Mouse (Mus musculus) ES-Bruce4 (cell line): ENCODE data around the gene Gm17509. TPM values are rescaled to one million over a fixed set of nuclear protein-coding genes. Genes with fewer than 3 reads are reported as not detected.

ENCODE experiments used
- H3K27ac ChIP-seq: 2 replicates; pipeline ENCODE4 v1.5.1; 2012; ENCODE audit warnings: low read length, inconsistent platforms; ENCODE audit not compliant: insufficient read depth
- H3K27me3 ChIP-seq: 2 replicates; pipeline ENCODE4 v1.6.1; 2012; ENCODE audit warnings: mild to moderate bottlenecking, low read length, inconsistent platforms; ENCODE audit not compliant: control insufficient read depth, poor library complexity, insufficient read depth, severe bottlenecking
- H3K36me3 ChIP-seq: 2 replicates; pipeline ENCODE4 v1.6.1; 2012; ENCODE audit warnings: inconsistent platforms, mild to moderate bottlenecking, low read length, moderate library complexity; ENCODE audit not compliant: control insufficient read depth, poor library complexity, insufficient read depth, severe bottlenecking
- H3K4me1 ChIP-seq: one replicate; pipeline ENCODE4 v1.8.1; 2011; ENCODE audit warnings: low read length; ENCODE audit not compliant: control insufficient read depth, insufficient read depth
- H3K4me3 ChIP-seq: 2 replicates; pipeline ENCODE4 v1.5.1; 2011; ENCODE audit warnings: low read depth, mild to moderate bottlenecking, low read length
- H3K9ac ChIP-seq: 2 replicates; pipeline ENCODE4 v1.6.1; 2012; ENCODE audit warnings: low read depth, mild to moderate bottlenecking, inconsistent platforms; ENCODE audit not compliant: poor library complexity, severe bottlenecking
- H3K9me3 ChIP-seq: replicated peaks from 2 replicates; pipeline ENCODE4 v1.6.1; 2012; ENCODE audit warnings: mild to moderate bottlenecking, low read length, inconsistent platforms; ENCODE audit not compliant: control insufficient read depth, poor library complexity, insufficient read depth, severe bottlenecking
- CTCF ChIP-seq: IDR thresholded peaks from one replicate; pipeline ENCODE4 v1.8.1; 2011; ENCODE audit warnings: low read depth, low read length
- EP300 ChIP-seq: IDR thresholded peaks from 2 replicates; pipeline ENCODE4 v1.6.1; 2011; ENCODE audit warnings: low read depth, low read length; ENCODE audit not compliant: insufficient read depth
- POLR2A ChIP-seq: IDR thresholded peaks from one replicate; pipeline ENCODE4 v1.8.1; 2011; ENCODE audit warnings: low read length; ENCODE audit not compliant: insufficient read depth
- polyA plus RNA-seq: library from polyadenylated mRNA; stranded (reverse); fragments of >200 nt; gene quantifications from 2 replicates; pipeline ENCODE4 v1.2.4, GENCODE M21; 2011; ENCODE audit warnings: low read depth; ENCODE audit not compliant: missing spikeins, insufficient read depth, insufficient read length

The Gm17509 gene
- polyA plus RNA-seq, 1 experiment = 0.58 TPM

DNA sequence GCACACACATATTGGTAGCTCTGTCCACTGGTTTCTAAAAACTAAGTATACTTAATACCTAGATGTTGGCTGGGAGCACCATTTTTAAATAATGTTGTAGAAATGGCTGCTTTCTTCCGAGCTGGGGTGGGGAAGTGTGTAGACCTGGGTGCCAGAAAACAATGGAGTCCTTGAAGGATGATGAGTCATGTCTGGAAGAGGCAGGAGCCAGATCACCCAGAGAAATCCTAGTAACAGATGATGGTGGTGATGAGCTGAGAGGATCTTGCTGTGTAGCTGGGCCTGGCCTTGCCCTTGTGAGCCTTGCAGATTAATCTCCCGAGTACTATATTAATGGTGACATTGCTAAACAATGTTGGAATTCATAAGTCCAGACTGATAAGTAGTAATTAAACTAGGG, 4.0 kb upstream of the Gm17509 start:
- Histone ChIP-seq H3K27ac (no peak overlapping the region), H3K9ac (no peak overlapping the region), H3K4me1 (peaks cover 4% of the 10 kb centered on the region), H3K4me3 (no peak overlapping the region), H3K9me3 (no peaks in the 10 kb centered on the region), H3K36me3 (peaks cover 3% of the 10 kb centered on the region; the same call in 1 of the 2 replicates), H3K27me3 (no peaks in the 10 kb centered on the region)
- TF ChIP-seq POLR2A = no peak
- no peak for TF ChIP-seq EP300
- no peak for TF ChIP-seq CTCF

DNA sequence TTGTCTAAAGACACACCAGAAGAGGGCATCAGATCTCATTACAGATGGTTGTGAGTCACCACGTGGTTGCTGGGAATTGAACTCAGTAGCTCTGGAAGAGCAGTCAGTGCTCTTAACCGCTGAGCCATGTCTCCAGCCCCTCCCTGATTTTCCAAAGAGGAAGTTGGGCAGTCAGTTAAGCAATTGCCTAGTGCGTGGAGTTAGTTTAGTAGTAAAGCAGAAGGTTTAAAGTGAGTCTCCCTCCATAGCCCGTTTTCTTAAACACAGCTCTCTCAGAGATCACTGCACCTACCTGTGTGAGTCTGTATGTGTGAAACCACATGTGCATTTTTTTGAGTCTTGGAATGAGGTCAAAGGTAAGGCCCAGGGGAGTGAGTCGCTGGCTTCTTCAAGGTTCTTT, 2.2 kb upstream of the Gm17509 start:
- Histone ChIP-seq H3K4me1 (peaks cover 7% of the 10 kb centered on the region), H3K36me3 (peaks cover 3% of the 10 kb centered on the region; the same call in 1 of the 2 replicates), H3K4me3 (0 out of 2 replicates have a peak overlapping the region, but pooled peaks have one; percentile 12), H3K27me3 (no peaks in the 10 kb centered on the region), H3K9me3 (no peaks in the 10 kb centered on the region), H3K27ac (peak overlapping the region; percentile 76), H3K9ac (peak overlapping the region; percentile 97)
- TF ChIP-seq POLR2A = no peak

- TF ChIP-seq POLR2A = no peak
- TF ChIP-seq EP300 = no peak
- no peak for TF ChIP-seq CTCF
- Histone ChIP-seq H3K4me3 (peak overlapping the region; percentile 97), H3K27me3 (no peaks in the 10 kb centered on the region), H3K4me1 (peaks cover 9% of the 10 kb centered on the region), H3K27ac (peak overlapping the region; percentile 92), H3K36me3 (no peaks in the 10 kb centered on the region), H3K9ac (peak overlapping the region; percentile 97), H3K9me3 (no peaks in the 10 kb centered on the region)
Observed at GRCm38 (mm10) chr13:117219871-117220500, 889 bp downstream of the Gm17509 start.

- H3K27me3 ChIP-seq = no peaks in the 10 kb centered on the region
- no peak for TF ChIP-seq EP300
- no peak for TF ChIP-seq CTCF
- no peak for TF ChIP-seq POLR2A
- peaks cover 7% of the 10 kb centered on the region for H3K4me1 ChIP-seq
- no peak overlapping the region for H3K4me3 ChIP-seq
- no peaks in the 10 kb centered on the region for H3K36me3 ChIP-seq
- H3K9ac ChIP-seq = 0 out of 2 replicates have a peak overlapping the region, but pooled peaks have one; percentile 48
- peak overlapping the region; percentile 95 for H3K27ac ChIP-seq
- H3K9me3 ChIP-seq = no peaks in the 10 kb centered on the region
Observed at GRCm38 (mm10) chr13:117218092-117218491, 2.8 kb downstream of the Gm17509 start.

GRCm38 (mm10) chr13:117217621-117218020, 3.3 kb downstream of the Gm17509 start:
- Histone ChIP-seq H3K4me1 (peaks cover 7% of the 10 kb centered on the region), H3K4me3 (no peak overlapping the region), H3K9ac (peak overlapping the region; percentile 48; the same call in 1 of the 2 replicates), H3K27me3 (no peaks in the 10 kb centered on the region), H3K27ac (peak overlapping the region; percentile 95), H3K36me3 (no peaks in the 10 kb centered on the region), H3K9me3 (no peaks in the 10 kb centered on the region)
- TF ChIP-seq EP300 (no peak), CTCF (no peak), POLR2A (no peak)

- Histone ChIP-seq H3K27ac (peak overlapping the region; percentile 95), H3K4me3 (no peak overlapping the region), H3K9ac (peak overlapping the region; percentile 48; the same call in 1 of the 2 replicates), H3K9me3 (no peaks in the 10 kb centered on the region), H3K4me1 (peaks cover 7% of the 10 kb centered on the region), H3K36me3 (no peaks in the 10 kb centered on the region), H3K27me3 (no peaks in the 10 kb centered on the region)
- TF ChIP-seq EP300 = peak; percentile 91
- TF ChIP-seq POLR2A = no peak
Observed at GRCm38 (mm10) chr13:117216752-117217363, 4.0 kb downstream of the Gm17509 start.
